Mouse (Mus musculus) frontal cortex, postnatal 10 days (tissue): Measurements from ENCODE around the gene Kmt5b.

Source experiments
- DNase-seq, 2 experiments: peaks; one replicate each; pipeline ENCODE4 v3.0.0; 2022; ENCODE audit warnings: low spot score in 2 of 2, mixed read lengths in 1 of 2

Gene Kmt5b

DNA sequence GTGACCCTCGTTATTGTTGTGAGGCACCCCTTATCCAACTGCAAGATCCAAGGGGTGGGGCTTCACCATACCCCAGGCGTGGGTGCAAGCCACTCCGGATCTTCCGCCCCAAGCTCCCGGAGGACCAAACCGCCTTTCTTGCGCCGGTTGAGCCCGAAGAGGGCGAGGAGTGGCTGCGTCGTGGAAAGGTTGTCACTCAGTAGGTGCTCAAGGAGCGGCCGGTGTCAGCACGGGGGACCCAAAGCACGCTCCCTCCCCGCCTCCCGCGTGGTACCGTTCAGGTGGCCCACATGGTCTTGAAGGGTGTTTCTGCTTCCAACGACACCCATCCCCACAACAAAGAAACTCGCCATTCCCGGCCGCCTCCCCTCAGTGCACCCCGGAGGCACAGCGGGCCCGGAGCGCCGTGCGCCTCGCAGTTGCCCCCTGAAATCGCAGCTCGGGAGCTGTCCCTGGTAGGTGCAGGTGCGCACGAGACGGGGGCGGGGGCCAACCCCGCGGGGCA is at the start of gene Kmt5b:
TSS of gene Kmt5b (plus strand) at position 146 of the 505 bp plus-strand sequence.
- DNase-seq, result peak; percentile 63 to 68

DNA sequence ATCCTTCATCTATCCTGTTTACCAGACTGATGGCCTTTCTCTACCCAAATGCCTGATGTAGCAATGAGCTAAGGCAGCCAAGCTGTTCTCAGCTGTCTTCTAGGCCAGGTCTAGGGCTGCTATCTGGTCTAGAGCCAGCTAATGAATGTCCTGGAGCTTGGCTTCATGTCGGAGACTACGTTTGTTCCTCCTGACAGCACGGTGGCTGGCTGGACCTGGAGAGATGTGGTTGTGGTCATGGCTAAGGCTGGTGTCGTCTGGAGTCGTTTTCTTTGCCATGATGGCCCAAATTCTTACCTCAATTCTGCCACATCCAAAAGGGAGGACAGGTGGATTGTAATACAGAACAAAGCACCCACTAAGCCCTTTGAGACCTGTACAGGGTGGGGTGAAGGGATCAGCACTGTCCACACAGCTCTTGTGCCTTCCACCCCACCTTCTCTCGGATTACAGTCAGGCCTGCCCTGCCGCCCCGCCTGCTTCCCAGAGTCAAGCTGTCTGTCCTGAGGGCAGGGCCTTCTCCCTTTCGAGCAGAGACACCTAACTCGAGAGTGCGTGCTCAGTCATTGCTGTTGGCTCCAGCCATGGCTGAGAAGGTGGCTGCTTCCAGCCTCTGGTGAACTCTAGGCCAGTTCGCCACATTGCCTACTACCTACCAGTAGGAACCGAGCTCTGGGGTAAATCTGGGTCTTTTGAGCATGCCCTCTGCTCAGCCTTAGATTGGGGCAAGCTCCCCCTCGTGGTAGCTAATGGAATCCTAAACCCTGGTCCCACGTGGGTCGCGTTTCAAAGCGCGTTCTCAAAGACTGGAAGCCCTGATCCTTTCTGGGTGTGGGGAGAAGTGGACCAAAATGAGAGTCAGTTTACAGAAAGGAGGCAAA is 48.5 kb upstream of the Kmt5b start:
- DNase-seq, result peak; percentile 58 to 75

GRCm38 (mm10) chr19:3719362-3719891 is 47.8 kb upstream of the Kmt5b start:
- peak; percentile 39 to 51 for DNase-seq

DNA sequence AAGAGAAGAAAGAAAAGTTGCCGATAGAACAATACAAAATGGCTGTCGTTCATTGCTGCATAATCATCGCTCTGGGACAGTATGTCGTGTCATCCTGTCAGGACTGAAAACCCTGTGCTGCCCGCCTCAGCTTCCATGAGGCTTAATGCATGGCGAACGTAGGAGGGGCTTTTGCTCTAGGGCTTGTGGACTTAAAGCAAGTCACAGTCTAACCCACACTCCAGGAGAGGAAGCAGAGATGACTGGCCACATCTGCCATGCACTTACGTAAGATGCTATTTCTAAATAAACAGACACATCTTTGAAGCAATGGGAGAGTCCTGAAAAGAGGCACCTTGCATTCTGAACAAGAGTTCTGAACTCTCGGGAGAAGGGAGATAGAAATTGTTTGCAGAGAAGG is 44.1 kb upstream of the Kmt5b start:
- DNase-seq, result no peak

- no peak for DNase-seq
Measured at GRCm38 (mm10) chr19:3723904-3724303, 43.3 kb upstream of the Kmt5b start.

GRCm38 (mm10) chr19:3724779-3725178 is 42.4 kb upstream of the Kmt5b start:
- peak in 1 of 2 experiments; percentile 49 for DNase-seq

- no peak for DNase-seq
Measured at GRCm38 (mm10) chr19:3728901-3729300, 38.3 kb upstream of the Kmt5b start.

- DNase-seq, result no peak
Measured at GRCm38 (mm10) chr19:3730781-3731646, 36.2 kb upstream of the Kmt5b start.

DNA sequence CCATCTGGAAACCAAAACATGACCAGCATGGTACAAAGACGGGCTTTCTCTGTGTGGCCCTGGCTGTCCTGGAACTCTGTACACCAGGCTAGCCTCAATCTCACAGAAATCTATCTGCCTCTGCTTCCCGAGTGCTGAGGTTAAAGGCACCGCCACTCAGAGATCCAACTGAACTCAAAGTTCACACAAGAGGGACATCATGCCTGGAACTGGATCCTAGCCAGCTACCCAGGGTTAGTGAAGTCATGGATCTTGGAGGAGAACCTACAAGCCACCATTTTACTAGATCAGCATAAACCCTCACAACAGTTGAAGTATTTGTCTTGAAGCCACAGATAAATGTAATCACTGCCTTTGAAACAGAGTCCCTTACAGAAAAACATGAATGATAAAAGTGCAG is 31.2 kb upstream of the Kmt5b start:
- no peak for DNase-seq

DNA sequence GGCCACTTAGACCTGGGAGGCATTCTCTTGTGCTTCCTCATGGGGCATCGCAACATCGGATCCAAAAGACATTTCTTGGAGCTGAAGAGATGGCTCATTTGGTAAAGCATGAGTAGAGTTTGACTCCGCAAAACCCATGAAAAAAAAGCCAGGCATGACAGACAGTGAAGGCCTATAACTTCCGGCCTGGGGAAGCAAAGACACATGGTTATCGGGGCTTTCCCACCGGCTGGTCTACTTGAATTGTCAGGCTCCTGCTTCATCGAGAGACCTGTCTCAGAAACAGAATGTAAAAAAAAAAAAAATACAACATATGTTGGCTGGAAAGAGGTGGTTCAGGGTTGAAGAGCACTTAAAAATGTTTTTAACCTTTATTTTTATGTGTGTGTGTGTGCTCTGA is 27.6 kb upstream of the Kmt5b start:
- DNase-seq, result no peak

DNA sequence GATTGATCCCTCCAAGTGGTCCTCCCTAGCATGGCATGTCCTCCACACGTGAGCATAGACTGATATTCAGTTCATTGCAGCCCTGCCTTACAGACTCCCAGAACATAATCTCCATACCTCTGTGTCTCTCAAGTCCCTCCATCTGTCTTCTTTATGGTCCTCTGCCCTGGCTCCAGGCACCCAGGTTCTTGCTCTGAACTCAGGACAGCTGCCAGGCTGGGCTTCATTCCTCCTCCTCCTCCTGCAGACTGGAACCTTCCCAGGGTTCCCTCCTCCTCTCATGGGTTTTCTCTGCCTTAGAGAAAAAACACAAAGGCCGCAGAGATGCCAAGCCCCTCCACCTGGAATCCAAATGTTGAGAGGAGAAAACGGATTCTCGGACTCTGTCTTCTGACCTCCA is 24.5 kb upstream of the Kmt5b start:
- no peak for DNase-seq

GRCm38 (mm10) chr19:3743362-3743761 is 23.9 kb upstream of the Kmt5b start:
- no peak for DNase-seq

DNA sequence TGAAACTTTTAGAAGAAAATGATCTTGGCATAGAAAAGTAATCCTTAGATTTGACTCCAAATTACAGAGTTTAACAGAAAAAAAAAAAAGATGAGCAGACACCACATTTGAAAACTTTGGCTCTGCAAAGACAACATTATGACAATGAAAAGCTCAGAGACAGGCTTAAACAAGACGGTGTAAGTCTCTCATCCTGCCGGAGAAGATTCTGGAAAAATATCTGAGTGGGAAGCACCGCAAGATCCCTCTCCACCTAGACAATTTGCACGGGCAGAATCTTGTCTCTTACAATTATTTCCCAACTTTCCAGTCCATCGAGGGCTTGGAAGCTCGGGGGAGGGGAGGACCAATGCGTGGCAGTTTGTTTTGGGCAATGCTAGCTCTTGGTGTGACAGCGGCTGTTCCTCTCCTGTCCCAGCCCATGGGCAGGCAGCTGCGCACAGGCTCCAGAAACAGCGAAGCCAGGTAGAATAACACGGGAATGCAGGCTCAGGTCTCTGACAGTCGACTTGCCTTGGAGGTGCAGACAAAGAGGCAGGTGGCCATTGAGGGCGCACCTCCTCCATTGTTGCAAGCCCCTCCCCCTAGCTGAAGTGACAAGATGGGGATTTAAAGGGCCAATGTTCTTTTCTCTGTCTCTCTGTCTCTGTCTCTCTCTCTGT is 23.2 kb upstream of the Kmt5b start:
- DNase-seq, result peak in 1 of 2 experiments; percentile 43

DNA sequence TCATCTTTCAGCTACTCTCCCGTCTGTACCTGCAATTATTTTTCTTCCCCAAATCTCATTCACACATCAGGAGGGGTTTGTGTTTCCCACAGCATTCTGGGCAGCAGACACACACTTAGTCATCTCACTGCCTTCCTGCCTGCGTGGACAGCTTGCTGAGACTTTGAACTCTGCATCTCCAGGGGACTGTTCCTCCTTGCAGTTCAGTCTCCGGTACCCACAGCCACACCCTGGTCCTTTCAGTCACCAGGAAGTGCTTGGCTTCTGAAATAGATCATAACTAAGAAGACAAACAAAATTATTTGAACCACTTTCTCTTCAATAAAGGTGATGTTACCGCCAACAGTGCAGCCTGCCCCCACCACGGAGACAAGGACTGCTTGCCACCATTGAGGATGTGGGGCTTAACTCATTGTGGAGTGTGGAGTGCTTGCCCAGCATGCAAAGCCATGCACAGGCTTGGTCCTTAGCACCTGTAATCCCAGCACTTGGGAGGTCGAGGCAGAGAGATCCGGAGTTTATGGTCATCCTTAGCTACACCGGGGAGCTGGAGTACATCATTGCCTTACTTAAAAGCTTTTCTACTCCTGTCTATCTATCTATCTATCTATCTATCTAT is 14.5 kb upstream of the Kmt5b start:
- no peak for DNase-seq

DNA sequence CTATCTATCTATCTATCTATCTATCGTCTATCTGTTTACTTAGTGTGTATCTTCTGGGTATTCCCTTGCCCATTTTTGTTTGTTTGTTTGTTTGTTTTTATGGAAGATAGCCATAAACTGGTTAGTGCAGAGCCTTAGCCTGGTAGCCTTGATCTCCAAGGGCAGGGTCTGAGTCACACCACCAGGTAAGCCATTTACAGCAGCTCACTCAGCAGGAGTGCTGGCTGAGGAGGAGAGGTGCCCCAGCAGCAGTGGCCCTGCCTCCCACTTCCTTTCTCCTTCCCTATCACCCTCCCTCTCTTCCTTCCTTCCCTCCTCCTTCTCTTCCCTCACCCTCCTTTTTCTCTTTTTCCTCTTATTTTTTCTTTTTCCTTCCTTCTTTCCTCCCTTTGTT is 14.0 kb upstream of the Kmt5b start:
- DNase-seq, result no peak

DNA sequence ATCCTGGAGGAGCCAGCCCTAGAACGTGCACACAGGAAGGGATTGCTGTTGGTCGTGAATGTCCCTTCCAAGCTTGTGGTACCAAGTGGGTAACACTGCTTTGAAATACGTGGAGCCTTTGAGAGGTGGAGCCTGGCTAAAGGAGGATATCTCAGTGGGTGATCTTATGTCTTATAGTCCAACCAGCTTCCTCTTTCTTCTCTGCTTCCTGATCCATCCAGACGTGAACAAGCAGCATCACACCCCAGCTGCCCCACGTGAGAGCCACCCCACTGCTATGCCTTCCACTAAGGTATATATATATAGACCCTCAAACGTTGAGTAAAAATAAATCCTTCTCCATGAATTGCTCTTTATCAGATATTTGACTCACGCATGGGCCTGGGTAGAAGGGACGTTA is 13.5 kb upstream of the Kmt5b start:
- DNase-seq, result no peak

DNA sequence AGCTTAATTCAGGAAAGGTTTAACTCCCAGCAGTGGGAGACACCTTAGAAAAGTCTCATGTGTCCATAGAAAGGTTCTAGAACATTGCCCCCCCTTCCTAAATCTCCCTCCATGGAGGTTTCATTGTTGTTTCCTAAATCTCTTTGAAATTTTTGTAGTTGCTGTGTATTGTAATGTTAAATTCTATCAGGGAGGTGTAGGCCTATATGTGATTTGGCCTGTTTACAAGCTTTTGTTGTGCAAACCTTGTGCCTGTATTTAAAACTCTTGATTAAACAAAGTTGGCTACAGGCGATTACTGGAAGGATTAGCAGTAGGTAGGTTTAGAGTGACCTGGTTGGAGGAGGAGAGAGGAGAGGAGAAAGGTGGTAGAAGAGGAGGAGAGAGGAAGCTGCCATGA is 9.4 kb upstream of the Kmt5b start:
- no peak for DNase-seq

DNA sequence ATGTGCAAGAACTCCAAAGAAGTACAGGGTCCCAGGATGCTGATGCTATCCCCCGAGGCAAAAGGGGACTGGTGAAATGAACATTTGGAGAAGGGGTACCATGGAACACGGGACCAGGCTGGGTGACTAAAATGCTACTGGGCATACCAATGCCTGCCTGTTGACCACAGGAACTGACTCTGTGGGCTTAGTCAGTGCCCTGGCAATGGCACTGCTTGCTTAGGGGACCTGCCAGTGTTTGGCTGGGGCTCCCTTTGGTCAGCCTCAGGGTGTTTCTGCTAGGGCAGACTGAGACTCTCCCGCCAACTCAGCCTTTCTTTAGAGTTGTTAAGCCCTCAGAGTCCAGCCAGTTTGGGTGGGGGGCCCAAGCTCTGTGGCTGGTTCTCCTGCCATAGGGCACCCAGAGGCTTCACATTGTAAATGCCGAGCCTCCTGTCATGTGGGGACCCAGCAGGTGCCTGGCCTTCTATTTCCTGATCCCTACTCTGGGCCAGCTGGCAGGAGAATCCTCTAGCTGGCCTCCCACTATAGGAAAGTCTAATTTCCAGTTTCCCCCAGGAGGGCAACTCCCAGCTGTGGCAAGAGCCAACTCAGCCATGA is 1.9 kb upstream of the Kmt5b start:
- no peak for DNase-seq

DNA sequence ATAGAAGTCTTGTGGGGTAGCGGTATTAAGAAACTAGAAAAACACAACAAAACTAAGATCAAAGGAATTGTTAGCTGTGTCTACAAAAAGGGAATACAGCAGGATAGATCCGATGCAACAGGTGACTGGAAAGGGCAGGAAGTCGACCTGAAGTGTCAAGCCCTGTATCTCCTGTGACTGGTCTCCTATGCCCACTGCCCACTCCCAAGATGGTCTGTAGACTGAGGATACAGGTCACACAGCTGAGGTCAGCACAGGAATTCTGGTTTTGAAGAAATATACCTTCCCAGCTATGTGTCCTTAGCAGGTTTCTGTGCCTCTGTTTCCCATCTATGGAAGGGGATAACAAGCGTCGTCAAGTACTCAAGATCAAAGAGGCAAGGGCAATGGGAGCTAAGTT is 843 bp upstream of the Kmt5b start:
- DNase-seq, result no peak

- DNase-seq, result peak; percentile 80 to 86
Measured at GRCm38 (mm10) chr19:3767781-3768696, 818 bp downstream of the Kmt5b start.
